ENCODE assay signal across 8 mouse cellular contexts in the genomic region with DNA sequence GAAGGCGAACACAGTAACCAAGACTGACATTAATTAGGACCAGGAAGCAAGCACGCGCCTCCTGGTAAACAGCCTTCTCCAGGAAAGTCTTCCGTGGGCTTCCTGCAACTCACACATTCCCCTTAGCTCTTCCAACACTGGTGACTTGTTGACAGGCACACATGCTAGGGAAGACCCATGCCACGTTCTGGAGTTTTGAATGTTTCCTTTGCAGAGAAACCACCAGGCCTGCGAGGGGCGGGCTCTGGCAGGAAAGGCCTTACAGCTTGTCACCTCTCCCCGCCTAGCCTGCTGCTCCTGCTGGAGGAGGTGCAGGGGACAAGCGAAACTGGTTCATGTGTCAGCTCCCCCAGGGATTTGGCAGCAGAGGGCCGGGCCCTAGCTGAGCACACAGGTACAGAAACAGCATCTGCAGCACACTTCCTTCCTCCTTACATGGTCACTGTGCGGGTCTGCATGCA. TPM values are rescaled to one million over a fixed set of nuclear protein-coding genes. Genes with fewer than 3 reads are reported as not detected.
DNase-seq lines count a peak whose midpoint lies in the region; ATAC-seq lines count a peak whose summit lies in the region.

No protein-coding gene starts in this region.

- H3K27me3 ChIP-seq in forebrain, embryonic 10.5 days (ENCODE audit: poor library complexity, severe bottlenecking) = peaks cover 40% of the 10 kb centered on the region
- H3K27me3 ChIP-seq in heart, embryonic 15.5 days = no peaks in the 10 kb centered on the region
- H3K27me3 ChIP-seq in kidney, embryonic 16.5 days (ENCODE audit: insufficient read depth, low read length) = no peaks in the 10 kb centered on the region
- H3K27me3 ChIP-seq in splenic B cell, adult 2 months (ENCODE audit: control insufficient read depth, insufficient read depth, low read length, poor library complexity, severe bottlenecking) = no peaks in the 10 kb centered on the region

- H3K36me3 ChIP-seq in forebrain, embryonic 10.5 days (replicated peaks) = no peaks in the 10 kb centered on the region
- no peaks in the 10 kb centered on the region for H3K36me3 ChIP-seq in heart, embryonic 15.5 days
- H3K36me3 ChIP-seq in kidney, embryonic 16.5 days (ENCODE audit: insufficient read depth, low read length) = no peaks in the 10 kb centered on the region
- H3K36me3 ChIP-seq in splenic B cell, adult 2 months (ENCODE audit: control insufficient read depth, insufficient read depth, low read length, poor library complexity, severe bottlenecking) = no peaks in the 10 kb centered on the region

- H3K9ac ChIP-seq in heart, embryonic 15.5 days = no peak overlapping the region
- H3K9ac ChIP-seq in kidney, embryonic 16.5 days (replicated peaks; ENCODE audit: low read length) = peak overlapping the region; percentile 57

- no peaks in the 10 kb centered on the region for H3K9me3 ChIP-seq in forebrain, embryonic 10.5 days
- no peaks in the 10 kb centered on the region for H3K9me3 ChIP-seq in heart, embryonic 15.5 days (replicated peaks)
- H3K9me3 ChIP-seq in kidney, embryonic 16.5 days (ENCODE audit: low read length) = no peaks in the 10 kb centered on the region

- H3K4me2 ChIP-seq in heart, embryonic 15.5 days = peak overlapping the region; percentile 57
- H3K4me2 ChIP-seq in kidney, embryonic 16.5 days (replicated peaks; ENCODE audit: low read depth, low read length) = peak overlapping the region; percentile 30

- peak; percentile 63 for DNase-seq in 416B (ENCODE audit: low read depth)
- peak; percentile 29 to 57 for DNase-seq in adrenal gland, postnatal 36 days
- DNase-seq in forebrain, embryonic 10.5 days (ENCODE audit: extremely low spot score, low spot score) = peak; percentile 34
- peak; percentile 60 to 82 for DNase-seq in lung, postnatal 4 days
- peak; percentile 65 for DNase-seq in splenic B cell, adult 2 months (ENCODE audit: low read depth, low spot score)
- no peak for DNase-seq in adipocyte (ENCODE audit: low spot score)

- peaks cover 30% of the 10 kb centered on the region for H3K4me1 ChIP-seq in forebrain, embryonic 10.5 days
- peaks cover 27% of the 10 kb centered on the region for H3K4me1 ChIP-seq in heart, embryonic 15.5 days (replicated peaks)
- peaks cover 43% of the 10 kb centered on the region for H3K4me1 ChIP-seq in kidney, embryonic 16.5 days (ENCODE audit: insufficient read depth, low read length)

- 14% methylated on average over 11 of the region's 11 CpGs for WGBS in forebrain, embryonic 10.5 days
- WGBS in heart, embryonic 15.5 days = 14% methylated on average over 11 of the region's 11 CpGs
- WGBS in kidney, embryonic 16.5 days = 10% methylated on average over 11 of the region's 11 CpGs

- peak overlapping the region; percentile 16; the same call in 1 of the 2 replicates for H3K4me3 ChIP-seq in forebrain, embryonic 10.5 days
- peak overlapping the region; percentile 27 for H3K4me3 ChIP-seq in heart, embryonic 15.5 days
- peak overlapping the region; percentile 15; the same call in 1 of the 2 replicates for H3K4me3 ChIP-seq in kidney, embryonic 16.5 days (ENCODE audit: low read length)

- ATAC-seq in heart, embryonic 15.5 days (replicated peaks; ENCODE audit: insufficient number of reproducible peaks, insufficient read depth, low FRiP score, low read depth) = peak; percentile 73; the same call in 1 of the 2 replicates
- peak; percentile 89 for ATAC-seq in kidney, embryonic 16.5 days (ENCODE audit: low FRiP score, low TSS enrichment)

- peak overlapping the region; percentile 40; the same call in 1 of the 2 replicates for H3K27ac ChIP-seq in forebrain, embryonic 10.5 days
- peak overlapping the region; percentile 62 for H3K27ac ChIP-seq in heart, embryonic 15.5 days
- H3K27ac ChIP-seq in kidney, embryonic 16.5 days (ENCODE audit: low read length) = peak overlapping the region; percentile 90

RNA-seq across cellular contexts. Expression of a gene that starts 48.2 kb away (rescaled TPM):
- 10 to 100 TPM; 58.6 to 65.2 TPM for total RNA-seq in adrenal gland, postnatal 36 days (2021)
- polyA plus RNA-seq in forebrain, embryonic 10.5 days (2016; fragmentation: Nextera tagmentation; extraction: Ambion mirVana) = 9.1 and 9.6 TPM in 2 replicates
- polyA plus RNA-seq in heart, embryonic 15.5 days (2015; fragmentation: Nextera tagmentation; extraction: Ambion mirVana) = 5.0 and 8.9 TPM in 2 replicates
- 10.9 and 11.0 TPM in 2 replicates for polyA plus RNA-seq in kidney, embryonic 16.5 days (2015; fragmentation: Nextera tagmentation; extraction: Ambion mirVana)

Comparison
In these comparisons a context has a peak if more than half of its experiments do, and no peak if none do; other contexts are left out.
1. H3K27ac ChIP-seq: peak in every context shown above with its lines; median percentile 90 in kidney, embryonic 16.5 days; 62 in heart, embryonic 15.5 days; 40 in forebrain, embryonic 10.5 days.